Mouse (Mus musculus) WW6 (cell line): ENCODE data around the gene Pbx3.

Experiments
- DNase-seq: peaks from one replicate; pipeline ENCODE4 v3.0.0-alpha.2; 2013; ENCODE audit warnings: low read depth, low spot score

The Pbx3 gene

DNA sequence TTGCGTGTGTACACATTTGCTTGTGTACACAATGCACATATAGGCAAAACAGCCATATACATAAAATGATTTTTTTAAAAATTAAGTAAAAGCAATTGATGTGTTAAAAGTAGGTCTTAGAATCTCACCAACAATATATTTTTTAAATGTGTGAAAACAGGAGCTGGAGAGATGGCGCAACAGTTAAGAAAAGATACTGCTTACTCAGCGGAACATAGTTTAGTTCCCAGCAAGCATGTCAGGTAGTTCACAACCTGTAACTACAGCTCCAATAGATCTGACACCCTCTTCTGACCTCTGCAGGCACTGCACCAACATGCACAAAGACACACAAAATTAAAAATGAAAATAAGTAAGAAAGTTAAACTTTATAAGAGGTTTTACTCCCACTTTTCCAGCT lies 74.7 kb downstream of the Pbx3 start:
- DNase-seq = no peak

GRCm38 (mm10) chr2:34289726-34290125 lies 83.2 kb downstream of the Pbx3 start:
- no peak for DNase-seq

GRCm38 (mm10) chr2:34284239-34284638 lies 88.7 kb downstream of the Pbx3 start:
- DNase-seq = no peak

GRCm38 (mm10) chr2:34280996-34281395 lies 91.9 kb downstream of the Pbx3 start:
- no peak for DNase-seq

GRCm38 (mm10) chr2:34279726-34280125 lies 93.2 kb downstream of the Pbx3 start:
- no peak for DNase-seq

- no peak for DNase-seq
These were observed 97.2 kb downstream of the Pbx3 start for GRCm38 (mm10) chr2:34275630-34276193.

GRCm38 (mm10) chr2:34262046-34262445 lies 110.9 kb downstream of the Pbx3 start:
- DNase-seq = no peak

DNA sequence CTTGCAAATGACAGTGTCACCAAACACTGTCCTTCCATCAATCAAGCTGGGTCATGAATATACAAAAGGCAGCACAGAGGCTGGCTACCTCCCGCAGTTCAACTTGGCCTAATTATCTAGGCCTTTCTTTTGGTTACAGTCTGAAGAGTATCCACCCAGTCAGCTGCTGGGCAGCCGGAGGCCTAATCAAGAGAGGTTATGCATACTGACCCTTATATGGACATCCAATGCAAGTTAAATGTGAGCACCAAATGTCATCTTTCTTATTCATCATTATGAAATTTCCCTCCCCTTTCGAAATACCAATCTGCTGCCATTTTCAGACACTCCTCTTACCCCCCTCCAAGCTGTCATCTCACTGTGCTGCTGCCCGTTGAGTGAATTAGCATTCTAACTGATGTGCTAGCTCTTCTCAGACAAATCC lies 112.3 kb downstream of the Pbx3 start:
- DNase-seq = no peak

- no peak for DNase-seq
These were observed 114.7 kb downstream of the Pbx3 start for GRCm38 (mm10) chr2:34258256-34258655.

DNA sequence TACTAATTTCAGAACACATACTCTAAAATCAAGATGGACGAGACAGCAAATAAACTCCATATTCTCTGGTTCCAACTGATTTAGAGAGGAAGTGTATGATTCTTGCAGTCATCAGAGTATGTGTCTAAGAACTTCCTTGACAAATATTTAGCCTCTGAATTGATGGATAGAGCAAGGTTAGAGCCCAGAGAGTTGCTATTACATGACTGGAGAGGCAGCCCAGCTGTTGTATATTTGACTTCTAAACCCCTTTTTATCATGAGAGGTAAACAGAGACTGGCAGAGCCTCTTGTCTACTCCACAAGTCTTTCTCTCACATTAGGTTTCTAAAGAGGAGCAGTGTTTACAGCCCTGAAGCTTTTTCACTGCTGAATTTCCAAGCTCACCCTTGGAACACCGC lies 115.3 kb downstream of the Pbx3 start:
- DNase-seq = no peak

GRCm38 (mm10) chr2:34256000-34256553 lies 116.9 kb downstream of the Pbx3 start:
- no peak for DNase-seq

DNA sequence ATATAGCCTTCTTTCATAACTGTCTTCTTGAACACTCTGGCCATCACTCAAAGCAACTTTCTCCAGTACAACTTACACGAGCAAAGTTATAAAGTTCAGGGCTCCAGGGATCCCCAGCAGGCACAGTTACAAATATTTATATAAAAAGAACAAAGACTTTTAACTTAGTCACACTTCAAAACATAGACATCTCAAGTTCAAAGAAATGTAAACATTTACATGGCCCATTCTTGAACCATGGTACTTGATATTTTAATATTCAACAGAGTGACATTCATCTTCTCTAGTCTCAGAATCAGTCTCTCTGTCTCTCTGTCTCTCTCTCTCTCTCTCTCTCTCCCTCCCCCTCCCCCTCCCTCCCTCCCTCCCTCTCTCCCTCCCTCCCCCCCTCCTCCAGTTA lies 119.3 kb downstream of the Pbx3 start:
- no peak for DNase-seq

- no peak for DNase-seq
These were observed 119.8 kb downstream of the Pbx3 start for GRCm38 (mm10) chr2:34253111-34253510.

DNA sequence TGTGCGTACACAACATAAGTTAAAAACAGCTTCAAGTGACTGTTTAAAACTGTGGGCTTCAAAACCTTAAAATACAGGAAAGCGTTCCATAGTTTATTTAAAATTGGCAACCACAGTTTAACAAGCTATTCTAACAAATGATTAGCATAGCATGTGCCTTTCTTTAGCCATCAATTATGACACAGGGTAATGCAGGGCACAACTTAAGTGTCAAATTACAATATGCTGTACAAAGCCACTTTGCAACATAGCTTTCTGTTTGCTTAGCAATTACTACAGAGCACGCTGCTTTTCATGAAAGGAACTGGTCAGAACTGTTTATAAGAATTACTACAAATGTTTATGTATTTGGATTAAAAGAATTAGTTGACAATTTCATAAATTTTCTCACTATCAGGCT lies 120.7 kb downstream of the Pbx3 start:
- no peak for DNase-seq

DNA sequence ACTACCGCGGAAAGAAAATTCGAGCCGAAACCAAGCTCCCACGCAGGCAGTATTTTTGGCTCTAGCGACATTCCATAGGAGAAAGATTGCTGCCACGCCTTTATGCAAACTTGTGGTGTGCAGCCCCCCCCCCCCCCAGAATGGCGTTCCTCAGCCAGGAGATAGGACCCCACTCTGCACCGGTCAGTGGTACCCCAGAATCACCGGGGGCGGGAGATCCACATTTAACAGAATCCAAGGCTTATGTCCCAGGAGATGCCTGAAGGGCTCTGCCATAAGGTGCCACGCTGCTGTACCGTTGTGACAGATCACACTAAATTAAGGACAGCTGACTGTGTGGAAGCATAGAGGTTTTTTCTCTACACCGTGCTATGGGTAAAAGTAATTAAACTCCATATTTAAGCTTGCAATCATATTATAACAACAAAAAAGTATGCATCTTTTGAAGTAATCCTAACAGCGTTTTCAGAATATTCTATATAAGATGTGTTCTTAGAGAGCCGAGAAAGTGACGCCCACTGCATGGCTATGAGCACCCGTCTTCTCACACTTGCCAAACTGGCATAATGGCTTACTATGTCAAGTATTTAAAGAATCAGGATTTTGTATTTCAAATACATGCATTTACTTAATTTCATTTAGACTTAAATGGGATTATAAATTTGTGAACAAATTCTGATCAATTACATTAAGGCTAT lies 122.8 kb downstream of the Pbx3 start:
- no peak for DNase-seq

DNA sequence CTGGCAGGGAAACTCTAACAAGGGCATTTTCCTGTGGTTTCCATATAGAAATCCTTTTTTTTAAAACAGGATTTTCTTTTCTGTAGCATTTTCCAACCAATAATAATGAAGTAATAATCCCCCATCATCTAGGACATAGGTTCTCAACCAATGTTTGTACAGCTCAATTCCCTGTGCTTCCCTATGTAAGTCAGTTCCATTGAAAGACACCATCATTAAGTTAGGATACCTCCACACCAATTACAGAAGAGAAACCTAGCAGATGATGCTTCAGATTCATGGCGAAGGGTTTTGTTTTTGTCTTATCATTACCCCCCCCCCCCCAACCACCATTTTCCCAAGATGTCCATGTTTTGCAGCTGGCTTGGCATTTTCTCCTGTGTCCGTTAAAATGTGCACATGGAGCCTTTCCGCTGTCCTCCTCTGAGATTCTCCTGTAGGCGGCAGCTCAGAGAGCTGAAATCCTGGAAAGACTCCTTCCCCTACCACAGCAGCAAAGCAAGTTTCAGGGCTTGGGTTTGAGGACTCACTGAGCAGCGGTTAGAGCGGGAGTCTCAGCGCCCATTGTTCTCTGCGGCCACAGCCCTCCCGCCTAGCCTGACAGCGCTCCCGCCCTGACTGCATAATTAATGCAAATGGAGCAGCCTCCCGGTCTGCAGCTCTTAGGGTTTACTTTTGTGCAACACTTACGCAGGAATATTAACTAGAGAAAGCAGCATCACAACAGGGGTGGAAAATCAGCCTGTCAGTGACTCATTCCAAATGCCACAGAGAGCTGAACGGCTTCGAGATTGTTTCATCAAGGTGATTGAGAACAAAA lies 123.6 kb downstream of the Pbx3 start:
- DNase-seq = peak; percentile 71

GRCm38 (mm10) chr2:34240885-34241284 lies 132.1 kb downstream of the Pbx3 start:
- DNase-seq = no peak

GRCm38 (mm10) chr2:34239315-34239858 lies 133.6 kb downstream of the Pbx3 start:
- DNase-seq = no peak

GRCm38 (mm10) chr2:34235467-34236075 lies 137.4 kb downstream of the Pbx3 start:
- no peak for DNase-seq

- DNase-seq = no peak
These were observed 138.7 kb downstream of the Pbx3 start for GRCm38 (mm10) chr2:34234274-34234673.

- DNase-seq = no peak
These were observed 139.7 kb downstream of the Pbx3 start for GRCm38 (mm10) chr2:34233271-34233670.

DNA sequence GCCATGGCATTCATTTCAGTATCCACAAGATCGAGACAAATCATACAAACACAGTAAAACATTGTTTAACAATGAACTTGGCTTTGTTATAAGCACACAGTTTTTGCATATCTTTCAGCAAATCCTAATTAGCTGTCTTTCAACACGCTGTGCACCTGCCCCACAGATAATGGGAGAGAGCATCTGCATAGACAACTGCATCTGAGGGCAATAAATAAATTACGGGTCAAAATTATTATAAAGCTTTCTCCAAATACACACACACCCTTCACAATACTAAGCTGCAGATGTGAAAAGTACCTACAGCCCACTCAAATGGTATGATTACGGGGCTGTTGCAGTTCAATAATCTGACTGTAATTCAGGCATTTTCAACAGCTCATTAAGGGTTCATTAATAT lies 145.3 kb downstream of the Pbx3 start:
- no peak for DNase-seq
